Mouse (Mus musculus): ENCODE results near the gene Itih5. TPM values are rescaled to one million over a fixed set of nuclear protein-coding genes. Genes with fewer than 3 reads are reported as not detected.

Itih5 gene
- polyA plus RNA-seq, 1 experiment from 2014 or later = 3.8 TPM

Other genes with a start within 250 kb of the Itih5 start
- 13.6 and 16.2 TPM in 2 replicates for gene Taf3, start 105.0 kb upstream of the Itih5 start, polyA plus RNA-seq (2016; fragmentation: Nextera tagmentation; extraction: Ambion mirVana)
- 487 TPM in 2 replicates for gene Atp5c1, start 73.1 kb upstream of the Itih5 start, polyA plus RNA-seq (2016; fragmentation: Nextera tagmentation; extraction: Ambion mirVana)
- 30.3 and 35.5 TPM in 2 replicates for gene Kin, start 73.0 kb upstream of the Itih5 start, polyA plus RNA-seq (2016; fragmentation: Nextera tagmentation; extraction: Ambion mirVana)
- 0.10 and 0.22 TPM in 2 replicates for gene Itih2, start 22.2 kb upstream of the Itih5 start, polyA plus RNA-seq (2016; fragmentation: Nextera tagmentation; extraction: Ambion mirVana)
- 1.6 and 2.6 TPM in 2 replicates for gene Sfmbt2, start 216.9 kb downstream of the Itih5 start, polyA plus RNA-seq (2016; fragmentation: Nextera tagmentation; extraction: Ambion mirVana)